Mouse (Mus musculus) midbrain, embryonic 16.5 days (tissue): ENCODE results near the gene Gm11146. TPM values are rescaled to one million over a fixed set of nuclear protein-coding genes. Genes with fewer than 3 reads are reported as not detected.

Experiments
- ATAC-seq: fragments of 200-750 bp; cut with Nextera tagmentation; 2 replicates; pipeline ENCODE4 v1.8.0; 2017; ENCODE audit warnings: moderate TSS enrichment
- H3K27ac ChIP-seq: fragments of 300-500 bp; sonication (generic); 2 replicates; pipeline ENCODE4 v1.5.1; 2014; ENCODE audit warnings: mild to moderate bottlenecking, low read length, mixed read lengths
- H3K27me3 ChIP-seq: fragments of 300-500 bp; sonication (generic); 2 replicates; pipeline ENCODE4 v1.6.1; 2014; ENCODE audit warnings: low read depth, low read length, mixed read lengths; ENCODE audit not compliant: control insufficient read depth, insufficient read depth
- H3K36me3 ChIP-seq: fragments of 300-500 bp; sonication (generic); 2 replicates; pipeline ENCODE4 v1.6.1; 2014; ENCODE audit warnings: mild to moderate bottlenecking, low read length, moderate library complexity, mixed read lengths; ENCODE audit not compliant: control insufficient read depth, insufficient read depth
- H3K4me1 ChIP-seq: fragments of 300-500 bp; sonication (generic); 2 replicates; pipeline ENCODE4 v1.6.1; 2014; ENCODE audit warnings: mild to moderate bottlenecking, low read length, mixed read lengths; ENCODE audit not compliant: control insufficient read depth, insufficient read depth
- H3K4me2 ChIP-seq: fragments of 300-500 bp; sonication (generic); 2 replicates; pipeline ENCODE4 v1.6.1; 2014; ENCODE audit warnings: mild to moderate bottlenecking, low read length, mixed read lengths
- H3K4me3 ChIP-seq: fragments of 300-500 bp; sonication (generic); 2 replicates; pipeline ENCODE4 v1.5.1; 2014; ENCODE audit warnings: low read depth, mild to moderate bottlenecking, low read length, moderate library complexity, mixed read lengths
- H3K9ac ChIP-seq: fragments of 300-500 bp; sonication (generic); 2 replicates; pipeline ENCODE4 v1.6.1; 2014; ENCODE audit warnings: low read depth, low read length, mixed read lengths
- H3K9me3 ChIP-seq: fragments of 300-500 bp; sonication (generic); replicated peaks from 2 replicates; pipeline ENCODE4 v1.6.1; 2014; ENCODE audit warnings: mild to moderate bottlenecking, low read length, mixed read lengths; ENCODE audit not compliant: control insufficient read depth, poor library complexity, severe bottlenecking
- WGBS: fragments of 180-500 bp; shearing (Covaris S2); extraction: QIAGEN DNeasy Blood & Tissue Kit; methylation state at CpG from one replicate; pipeline ENCODE4 v1.1.7; 2014; 5-methylcytosine and 5-hydroxymethylcytosine counted together
- polyA plus RNA-seq: library from polyadenylated mRNA; unstranded; fragments of >200 nt; fragmentation: Nextera tagmentation; extraction: Ambion mirVana; gene quantifications from 2 replicates; pipeline ENCODE4 v1.2.1, GENCODE M21; 2015

Gene Gm11146
- polyA plus RNA-seq, result not detected in 2 replicates

DNA sequence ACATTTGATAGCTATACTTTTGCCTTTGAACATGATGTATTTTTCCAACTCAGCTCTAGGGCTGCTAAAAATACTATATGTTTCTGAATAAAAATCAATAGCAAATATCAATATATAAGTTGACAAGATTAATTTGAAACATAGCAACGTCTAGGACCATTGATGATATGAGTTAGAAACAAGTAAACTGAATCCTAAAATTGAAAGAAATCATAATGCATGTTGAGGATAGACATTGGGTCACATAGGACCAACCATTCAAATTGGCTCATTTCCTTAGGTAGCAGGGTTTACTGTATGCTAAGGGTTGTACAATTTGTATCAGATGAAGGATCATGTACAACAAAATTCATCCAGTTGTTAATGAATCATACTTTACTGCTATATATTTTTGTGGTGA, at the start of gene Gm11146:
Gene Gm11146, minus strand, starts transcription at position 101 of the 400 bp plus-strand sequence.
- ATAC-seq, result no peak
- 81% methylated on average over 1 of the region's 1 CpGs for WGBS
- no peak within 1 kb of the TSS for H3K4me3 ChIP-seq

GRCm38 (mm10) chr16:77650596-77650995, 48.7 kb upstream of the Gm11146 start:
- H3K9ac ChIP-seq, result no peak overlapping the region
- no peak for ATAC-seq
- no peak overlapping the region for H3K4me3 ChIP-seq
- no peaks in the 10 kb centered on the region for H3K9me3 ChIP-seq
- no peaks in the 10 kb centered on the region for H3K27me3 ChIP-seq
- H3K36me3 ChIP-seq, result no peaks in the 10 kb centered on the region
- H3K4me2 ChIP-seq, result no peak overlapping the region
- H3K27ac ChIP-seq, result peak overlapping the region; percentile 66
- WGBS, result 26% methylated on average over 1 of the region's 1 CpGs
- H3K4me1 ChIP-seq, result peaks cover 17% of the 10 kb centered on the region

More for the DNA sequence above, at the start of gene Gm11146:
- peaks cover 4% of the 10 kb centered on the region for H3K4me1 ChIP-seq
- H3K36me3 ChIP-seq, result peaks cover 5% of the 10 kb centered on the region; the same call in 1 of the 2 replicates
- H3K27ac ChIP-seq, result no peak within 1 kb of the TSS
- no peaks in the 10 kb centered on the region for H3K27me3 ChIP-seq
- no peak within 1 kb of the TSS for H3K9ac ChIP-seq
- no peak within 1 kb of the TSS for H3K4me2 ChIP-seq
- H3K9me3 ChIP-seq, result no peaks in the 10 kb centered on the region

GRCm38 (mm10) chr16:77649006-77649405, 47.1 kb upstream of the Gm11146 start:
- WGBS, result 18% methylated on average over 2 of the region's 2 CpGs
- Histone ChIP-seq H3K9ac (no peak overlapping the region), H3K27ac (peak overlapping the region; percentile 74), H3K27me3 (no peaks in the 10 kb centered on the region), H3K4me3 (no peak overlapping the region), H3K36me3 (no peaks in the 10 kb centered on the region), H3K4me2 (no peak overlapping the region), H3K9me3 (no peaks in the 10 kb centered on the region), H3K4me1 (peaks cover 17% of the 10 kb centered on the region)
- no peak for ATAC-seq

GRCm38 (mm10) chr16:77648181-77648580, 46.3 kb upstream of the Gm11146 start:
- Histone ChIP-seq H3K9ac (peak overlapping the region; percentile 46; the same call in 1 of the 2 replicates), H3K27me3 (no peaks in the 10 kb centered on the region)
- WGBS, result 14% methylated on average over 2 of the region's 2 CpGs

GRCm38 (mm10) chr16:77646146-77646545, 44.3 kb upstream of the Gm11146 start:
- peak overlapping the region; percentile 93 for H3K27ac ChIP-seq
- H3K4me2 ChIP-seq, result peak overlapping the region; percentile 58
- H3K4me3 ChIP-seq, result peak overlapping the region; percentile 37
- H3K36me3 ChIP-seq, result no peaks in the 10 kb centered on the region
- WGBS, result 29% methylated on average over 7 of the region's 7 CpGs
- ATAC-seq, result no peak
- no peaks in the 10 kb centered on the region for H3K9me3 ChIP-seq
- peak overlapping the region; percentile 60 for H3K9ac ChIP-seq
- H3K27me3 ChIP-seq, result no peaks in the 10 kb centered on the region
- H3K4me1 ChIP-seq, result peaks cover 33% of the 10 kb centered on the region

More at GRCm38 (mm10) chr16:77648181-77648580, 46.3 kb upstream of the Gm11146 start:
- Histone ChIP-seq H3K4me3 (no peak overlapping the region), H3K9me3 (no peaks in the 10 kb centered on the region), H3K27ac (peak overlapping the region; percentile 60), H3K4me1 (peaks cover 22% of the 10 kb centered on the region), H3K4me2 (peak overlapping the region; percentile 44), H3K36me3 (no peaks in the 10 kb centered on the region)
- ATAC-seq, result no peak

DNA sequence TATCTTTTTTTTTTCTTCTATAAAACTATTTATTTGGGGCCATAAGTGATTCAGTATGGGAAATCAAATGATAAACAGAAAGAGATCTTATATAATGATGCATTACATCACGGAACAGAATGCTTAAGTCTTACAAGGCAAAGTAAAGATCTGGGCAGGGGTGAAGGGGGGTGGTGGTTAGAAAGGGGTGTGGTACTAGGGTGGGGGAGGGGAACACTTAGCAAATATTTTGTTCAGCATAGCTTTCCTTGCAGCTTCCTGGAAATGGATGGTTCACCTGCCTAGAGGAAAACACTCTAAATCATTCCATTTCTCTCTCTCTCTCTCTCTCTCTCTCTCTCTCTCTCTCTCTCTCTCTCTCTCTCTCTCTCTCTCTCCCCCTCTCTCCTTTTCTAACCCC, 43.1 kb upstream of the Gm11146 start:
- peak overlapping the region; percentile 89 for H3K27ac ChIP-seq
- peaks cover 31% of the 10 kb centered on the region for H3K4me1 ChIP-seq
- H3K36me3 ChIP-seq, result no peaks in the 10 kb centered on the region
- no peaks in the 10 kb centered on the region for H3K27me3 ChIP-seq
- peak overlapping the region; percentile 54 for H3K9ac ChIP-seq
- H3K9me3 ChIP-seq, result no peaks in the 10 kb centered on the region
- no peak for ATAC-seq
- peak overlapping the region; percentile 40 for H3K4me3 ChIP-seq
- WGBS, result 13% methylated on average over 1 of the region's 1 CpGs
- H3K4me2 ChIP-seq, result peak overlapping the region; percentile 54

DNA sequence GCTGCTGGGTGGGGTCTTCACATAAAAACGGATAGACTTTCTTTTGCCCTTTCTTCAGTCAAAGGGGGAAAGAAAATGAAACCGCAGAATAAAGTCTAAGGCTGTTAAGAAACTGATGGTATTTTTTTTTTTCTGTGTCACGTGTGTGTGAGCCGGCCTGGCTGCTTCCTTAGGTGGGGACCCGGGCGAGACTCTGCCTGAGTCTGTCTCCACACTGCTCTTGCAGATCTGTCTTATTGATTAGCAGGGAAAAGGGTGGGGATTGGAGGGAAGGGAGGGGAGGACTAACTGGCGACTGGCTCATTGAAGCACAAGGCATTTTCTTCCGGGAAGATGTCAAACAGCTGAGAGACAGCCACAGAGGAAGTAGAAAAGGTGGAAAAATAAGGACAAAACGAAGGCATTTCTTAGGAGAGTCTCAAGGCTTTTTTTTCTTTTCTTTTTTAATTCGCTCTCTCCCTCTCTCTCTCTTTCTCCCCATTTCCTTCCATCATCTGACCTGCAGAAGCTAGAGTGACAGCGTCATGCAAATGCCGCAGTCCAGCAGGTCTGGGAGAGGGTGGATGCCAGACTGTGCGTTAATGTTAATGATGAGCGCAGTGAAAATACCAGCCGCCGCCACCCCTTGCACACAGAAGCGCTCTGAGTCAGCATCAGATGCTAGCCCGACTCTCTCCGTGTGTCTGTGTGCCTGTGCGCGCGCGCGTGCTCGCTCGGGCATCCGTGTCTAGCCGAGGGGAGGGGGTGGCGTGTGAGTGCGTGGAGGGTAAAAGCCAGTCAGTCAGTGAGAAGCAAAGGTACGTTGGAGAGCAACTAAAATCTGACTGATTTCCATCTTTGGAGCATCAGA, 42.2 kb upstream of the Gm11146 start:
- ATAC-seq, result peak; percentile 93
- peaks cover 26% of the 10 kb centered on the region for H3K4me1 ChIP-seq
- H3K4me2 ChIP-seq, result peak overlapping the region; percentile 77
- 1% methylated on average over 31 of the region's 31 CpGs for WGBS
- H3K9ac ChIP-seq, result peak overlapping the region; percentile 80
- H3K27ac ChIP-seq, result peak overlapping the region; percentile 99
- no peaks in the 10 kb centered on the region for H3K9me3 ChIP-seq
- no peaks in the 10 kb centered on the region for H3K36me3 ChIP-seq
- H3K27me3 ChIP-seq, result no peaks in the 10 kb centered on the region
- H3K4me3 ChIP-seq, result peak overlapping the region; percentile 50

DNA sequence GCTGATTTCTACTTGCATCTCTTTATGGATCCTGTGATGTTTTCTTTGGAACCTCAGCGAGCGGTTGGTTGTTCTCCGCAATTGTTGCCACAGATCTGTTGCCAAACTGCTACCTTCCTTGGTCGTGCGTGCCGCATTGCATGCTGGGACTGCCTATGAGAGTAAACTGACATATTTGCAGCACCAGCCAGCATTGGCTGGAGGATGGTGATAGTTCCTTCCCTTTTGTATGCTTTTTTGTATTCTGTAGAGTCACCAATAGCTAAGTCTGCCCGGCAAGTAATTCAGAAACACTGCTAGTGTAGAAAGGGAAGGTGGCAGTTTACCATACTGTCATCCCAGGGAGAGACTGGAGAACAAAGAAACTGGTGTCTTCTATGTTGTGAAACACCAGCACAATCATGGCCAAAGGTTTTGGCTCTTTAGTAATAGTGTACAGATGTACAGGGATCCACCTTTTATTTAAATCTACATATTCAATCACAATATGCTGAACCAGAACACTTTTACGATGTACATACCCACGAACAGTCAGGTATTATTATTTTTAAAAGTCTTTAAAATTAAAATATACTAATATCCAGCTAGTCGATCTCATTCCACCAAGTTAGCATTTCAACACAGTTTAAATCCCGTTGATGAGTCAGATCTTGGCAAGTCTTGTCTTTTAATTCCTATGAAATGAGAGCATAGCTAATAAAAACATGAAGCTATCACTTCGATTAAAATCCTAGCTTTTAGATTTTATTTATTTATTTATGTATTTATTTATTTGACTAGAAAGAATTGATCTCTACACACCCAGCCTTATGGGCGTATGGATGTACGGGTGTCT, 41.4 kb upstream of the Gm11146 start:
- H3K9ac ChIP-seq, result peak overlapping the region; percentile 80
- H3K27ac ChIP-seq, result peak overlapping the region; percentile 99
- peaks cover 21% of the 10 kb centered on the region for H3K4me1 ChIP-seq
- peak overlapping the region; percentile 50 for H3K4me3 ChIP-seq
- 55% methylated on average over 14 of the region's 14 CpGs for WGBS
- no peak for ATAC-seq
- peak overlapping the region; percentile 77 for H3K4me2 ChIP-seq
- H3K9me3 ChIP-seq, result no peaks in the 10 kb centered on the region
- no peaks in the 10 kb centered on the region for H3K36me3 ChIP-seq
- H3K27me3 ChIP-seq, result no peaks in the 10 kb centered on the region
